Mouse (Mus musculus) erythroblast, adult 5-6 weeks (primary cell): ENCODE measurements around the gene Tmem150c. TPM values are rescaled to one million over a fixed set of nuclear protein-coding genes. Genes with fewer than 3 reads are reported as not detected.

ENCODE experiments used
- ATAC-seq: replicated peaks from 2 replicates; pipeline ENCODE4 v1.8.0; 2016; ENCODE audit warnings: moderate number of reproducible peaks, mild to moderate bottlenecking, moderate TSS enrichment, inconsistent platforms; ENCODE audit not compliant: poor library complexity, low FRiP score, severe bottlenecking
- total RNA-seq, 2 experiments: library from RNA; stranded (forward) in 1 of 2; stranded (reverse) in 1 of 2; fragments of 150-400 nt in 1 of 2; fragments of 200-764, 138-1000 nt in 1 of 2; gene quantifications; 2 replicates each; pipeline versions ENCODE4 v1.2.3 to v1.2.4; 2015 to 2017; ENCODE audit warnings: low replicate concordance in 2 of 2

Gene Tmem150c
- total RNA-seq (2015; ENCODE audit: low replicate concordance) = 0.42 TPM in 1 of 2 replicates, not detected in the other
- 0.28 TPM in 1 of 2 replicates, not detected in the other for total RNA-seq (2017; ENCODE audit: low replicate concordance)

- ATAC-seq = no peak
These were observed at the start of gene Tmem150c for GRCm38 (mm10) chr5:100159638-100159973. Gene Tmem150c, minus strand, starts transcription at chr5:100159808.

DNA sequence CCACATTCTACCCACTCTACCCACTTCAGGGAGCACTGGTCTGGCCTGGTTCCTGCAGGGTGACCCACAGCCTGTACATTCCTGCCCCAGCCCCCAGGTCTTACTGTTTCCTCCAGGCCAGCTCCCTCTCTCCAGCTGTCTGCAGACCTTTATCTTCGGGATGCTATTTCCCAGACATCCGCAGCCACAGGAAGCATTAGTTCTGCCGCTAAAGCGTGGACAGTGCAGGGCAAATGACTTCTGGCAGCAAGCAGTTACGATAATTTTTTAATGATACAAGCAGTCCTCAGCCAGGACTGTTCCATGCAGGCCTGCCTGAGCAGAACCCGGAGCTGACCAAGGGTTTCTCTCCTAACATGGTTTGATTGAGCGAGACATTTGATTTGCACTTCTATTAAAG, 49.5 kb upstream of the Tmem150c start:
- ATAC-seq = no peak

GRCm38 (mm10) chr5:100206675-100207074, 47.1 kb upstream of the Tmem150c start:
- no peak for ATAC-seq

- ATAC-seq = no peak
These were observed 46.0 kb upstream of the Tmem150c start for GRCm38 (mm10) chr5:100205519-100206189.

- ATAC-seq = no peak
These were observed 41.2 kb upstream of the Tmem150c start for GRCm38 (mm10) chr5:100200805-100201204.

DNA sequence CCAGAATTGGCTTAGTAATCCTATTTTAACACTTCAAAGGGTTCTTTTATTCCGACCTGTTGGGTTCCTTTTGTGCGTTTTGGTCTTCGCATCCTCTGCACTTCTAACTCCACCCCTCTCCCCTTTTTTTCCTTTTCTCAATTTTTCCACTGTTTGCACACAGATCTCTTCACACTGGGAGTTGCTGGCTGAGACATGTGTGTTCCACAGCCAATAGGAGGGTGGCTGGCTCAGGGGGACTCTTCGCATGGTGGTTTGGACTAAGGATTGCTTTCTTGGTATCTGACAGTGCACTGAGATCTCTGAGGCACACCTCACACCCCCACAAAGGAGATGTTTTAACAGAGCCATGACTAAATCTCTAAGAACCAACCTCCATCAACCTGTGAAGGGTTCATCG, 40.7 kb upstream of the Tmem150c start:
- no peak for ATAC-seq

GRCm38 (mm10) chr5:100199092-100199853, 39.7 kb upstream of the Tmem150c start:
- ATAC-seq = no peak

- ATAC-seq = no peak
These were observed 37.9 kb upstream of the Tmem150c start for GRCm38 (mm10) chr5:100197476-100197875.

DNA sequence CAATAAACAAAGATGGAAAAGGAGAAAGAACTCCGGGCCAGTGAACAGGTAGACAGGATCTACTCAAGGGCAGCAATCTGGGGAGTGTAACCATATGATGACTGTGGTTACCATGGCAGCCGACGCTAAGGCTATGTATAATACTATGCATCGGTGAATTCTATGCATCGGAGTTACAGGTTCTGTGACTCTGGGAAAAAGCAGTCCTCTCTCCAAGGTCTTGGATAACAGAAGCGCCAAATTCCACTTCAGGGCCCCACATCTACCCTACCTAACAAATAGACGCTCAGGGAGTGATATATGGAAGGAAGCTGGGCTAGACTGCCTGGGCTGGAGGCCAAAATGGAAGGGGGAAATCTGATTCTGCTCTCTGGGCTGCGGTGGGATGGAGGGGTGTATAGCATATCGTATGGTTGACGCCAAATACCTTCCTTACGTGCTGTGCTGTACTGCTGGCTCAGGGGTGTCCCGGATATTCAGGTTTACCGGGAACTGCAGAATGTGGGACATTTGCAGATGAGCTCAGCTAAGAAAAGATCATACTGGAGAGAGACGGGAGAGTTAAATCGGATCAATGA, 37.3 kb upstream of the Tmem150c start:
- no peak for ATAC-seq

GRCm38 (mm10) chr5:100196397-100196796, 36.8 kb upstream of the Tmem150c start:
- no peak for ATAC-seq

DNA sequence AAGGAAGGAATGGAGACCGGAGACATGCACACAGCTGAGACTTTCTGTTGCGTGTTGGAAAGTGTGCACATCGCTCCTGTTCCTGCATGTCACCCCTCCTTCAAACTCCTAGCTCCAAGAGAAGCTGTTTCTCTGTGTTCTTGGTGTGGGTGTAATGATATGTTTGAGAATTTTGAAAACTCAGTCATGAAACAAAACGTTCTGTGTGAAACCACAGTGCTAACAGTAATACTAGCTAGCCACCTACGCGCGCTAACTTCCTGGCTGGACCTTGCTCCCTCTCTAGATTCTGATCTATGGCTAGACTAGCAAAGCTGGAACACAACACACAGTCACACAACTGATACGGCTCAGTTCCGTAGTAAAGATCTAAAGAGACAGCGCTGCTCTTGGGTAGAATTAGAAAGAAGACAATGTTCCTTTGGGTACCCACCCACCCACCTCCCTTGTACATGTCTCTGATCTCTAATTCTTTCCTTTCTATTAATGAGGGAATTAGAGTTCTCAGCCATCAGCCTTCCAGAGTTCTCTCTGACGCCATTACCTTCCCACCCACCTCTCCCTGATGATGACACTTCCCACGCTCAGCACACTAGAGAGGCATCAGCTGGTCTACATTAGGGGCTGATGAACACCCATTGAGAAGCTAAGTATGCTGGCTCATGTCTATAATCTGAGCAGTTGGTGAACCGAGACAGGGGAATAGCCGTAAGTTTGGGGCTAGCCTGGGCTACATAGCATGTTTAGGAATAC, 32.0 kb upstream of the Tmem150c start:
- ATAC-seq = no peak

GRCm38 (mm10) chr5:100187035-100187901, 27.7 kb upstream of the Tmem150c start:
- no peak for ATAC-seq

DNA sequence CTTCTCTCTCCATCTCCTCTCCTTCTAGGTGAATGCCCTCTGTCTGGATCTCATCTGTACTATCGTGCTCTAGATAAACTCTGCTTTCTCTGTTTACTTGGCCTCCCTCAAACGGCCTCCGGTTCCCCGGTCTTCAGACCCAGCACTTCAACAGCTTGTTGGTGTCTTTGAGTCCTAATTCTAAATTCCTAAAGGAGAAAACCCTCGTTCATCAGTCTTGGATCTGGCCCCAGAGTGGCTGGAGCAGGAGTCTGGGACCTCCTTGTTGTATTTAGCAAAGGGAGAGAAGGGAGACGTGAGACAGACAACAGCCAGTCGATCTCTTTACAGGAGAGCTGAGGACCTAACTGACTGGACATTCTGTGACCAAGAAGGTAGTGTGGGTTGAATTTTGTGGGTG, 27.0 kb upstream of the Tmem150c start:
- no peak for ATAC-seq

- no peak for ATAC-seq
These were observed 26.3 kb upstream of the Tmem150c start for GRCm38 (mm10) chr5:100185895-100186294.

GRCm38 (mm10) chr5:100181011-100181410, 21.4 kb upstream of the Tmem150c start:
- ATAC-seq = no peak

DNA sequence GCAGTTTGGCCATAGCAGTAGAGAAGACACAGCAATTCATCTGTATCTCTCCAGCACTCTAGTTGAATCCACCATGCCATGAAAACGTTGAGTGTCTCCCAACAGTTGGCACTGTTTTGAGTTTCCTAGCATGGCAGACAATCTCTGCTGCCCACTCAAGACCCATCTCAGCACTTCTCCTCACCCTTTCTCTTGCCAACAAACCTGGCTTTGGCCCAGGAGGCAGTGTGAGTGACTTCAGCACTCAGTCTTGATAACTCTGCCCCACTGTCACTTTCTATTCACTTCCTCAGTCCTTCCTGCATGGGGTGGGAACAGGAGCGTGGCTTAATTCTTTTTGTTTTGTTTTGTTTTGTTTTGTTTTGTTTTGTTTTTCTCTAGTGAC, 19.2 kb upstream of the Tmem150c start:
- ATAC-seq = no peak

GRCm38 (mm10) chr5:100178122-100178780, 18.6 kb upstream of the Tmem150c start:
- no peak for ATAC-seq

DNA sequence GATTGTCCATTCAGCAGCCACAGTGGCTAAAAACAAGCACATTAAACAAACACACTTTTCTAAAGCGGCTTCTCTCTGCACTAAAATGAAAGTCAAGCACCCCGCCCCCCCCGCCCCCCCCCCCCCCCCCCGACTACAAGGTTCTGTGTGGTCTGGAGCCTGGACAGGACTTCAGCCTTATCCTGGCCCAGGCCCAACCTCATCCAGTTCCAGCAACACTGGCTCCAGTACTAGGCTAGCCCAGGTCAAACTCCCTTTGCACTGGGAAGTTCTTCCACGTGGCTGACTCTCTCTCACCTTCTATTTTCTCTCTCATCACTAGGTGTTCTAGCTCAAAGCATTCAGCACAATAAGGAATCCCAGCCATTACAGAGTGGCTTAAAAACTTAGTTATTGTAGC, 17.9 kb upstream of the Tmem150c start:
- ATAC-seq = no peak

- no peak for ATAC-seq
These were observed 16.5 kb upstream of the Tmem150c start for GRCm38 (mm10) chr5:100176096-100176495.
